Comparison of ENCODE assay signal across 12 mouse cellular contexts in genomic region chr4:43029749-43030148, GRCm38 (mm10). TPM values are rescaled to one million over a fixed set of nuclear protein-coding genes. Genes with fewer than 3 reads are reported as not detected.
DNase-seq lines count a peak whose midpoint lies in the region; ATAC-seq lines count a peak whose summit lies in the region.
"Had no signal": no experiment of that assay in that cellular context is flagged by ENCODE, and none has a peak within 500 bp of the region (broad histone marks: within the 10 kb centered on the region; RNA-seq: fewer than 3 reads in every experiment).

No protein-coding gene starts in this region.

- no peaks in the 10 kb centered on the region for H3K27me3 ChIP-seq in forebrain, embryonic 12.5 days
- H3K27me3 ChIP-seq in forebrain, embryonic 11.5 days (ENCODE audit: control insufficient read depth, insufficient read depth, low read length): no peaks in the 10 kb centered on the region
- H3K27me3 ChIP-seq in liver, embryonic 11.5 days (replicated peaks; ENCODE audit: control insufficient read depth, insufficient read depth, low read length): no peaks in the 10 kb centered on the region
- H3K27me3 ChIP-seq in embryonic facial prominence, embryonic 14.5 days (replicated peaks; ENCODE audit: control insufficient read depth, insufficient read depth, low read length): no peaks in the 10 kb centered on the region
- no peaks in the 10 kb centered on the region for H3K27me3 ChIP-seq in liver, embryonic 15.5 days

- DNase-seq in forebrain, embryonic 11.5 days (ENCODE audit: low spot score): no peak
- DNase-seq in liver, embryonic 11.5 days (ENCODE audit: low spot score): no peak
- DNase-seq in liver: no peak
- no peak for DNase-seq in embryonic facial prominence, embryonic 14.5 days (ENCODE audit: low spot score)
- no peak for DNase-seq in spleen, postnatal 36 days (ENCODE audit: low spot score in 2 of 2)
- no peak for DNase-seq in Muller cell, postnatal 12 days (ENCODE audit: inconsistent ontology term)
- DNase-seq: adrenal gland, adult 8-10 months; gastrocnemius, adult 2 months; heart, postnatal 10 days; kidney, postnatal 4 days had no signal

- H3K36me3 ChIP-seq in forebrain, embryonic 12.5 days (replicated peaks): peaks cover 51% of the 10 kb centered on the region
- H3K36me3 ChIP-seq in forebrain, embryonic 11.5 days (ENCODE audit: control insufficient read depth, insufficient read depth, low read length): peaks cover 11% of the 10 kb centered on the region
- H3K36me3 ChIP-seq in liver, embryonic 11.5 days (ENCODE audit: control insufficient read depth, insufficient read depth, low read length): peaks cover 31% of the 10 kb centered on the region
- H3K36me3 ChIP-seq in embryonic facial prominence, embryonic 14.5 days (ENCODE audit: control insufficient read depth, insufficient read depth, low read length): peaks cover 52% of the 10 kb centered on the region
- peaks cover 65% of the 10 kb centered on the region for H3K36me3 ChIP-seq in liver, embryonic 15.5 days (replicated peaks)

- no peaks in the 10 kb centered on the region for H3K9me3 ChIP-seq in forebrain, embryonic 12.5 days
- no peaks in the 10 kb centered on the region for H3K9me3 ChIP-seq in forebrain, embryonic 11.5 days (ENCODE audit: control insufficient read depth, low read length)
- H3K9me3 ChIP-seq in liver, embryonic 11.5 days (ENCODE audit: control insufficient read depth, low read length): no peaks in the 10 kb centered on the region
- no peaks in the 10 kb centered on the region for H3K9me3 ChIP-seq in embryonic facial prominence, embryonic 14.5 days (ENCODE audit: control insufficient read depth, low read length)
- H3K9me3 ChIP-seq in liver, embryonic 15.5 days (replicated peaks): no peaks in the 10 kb centered on the region

- no peak overlapping the region for H3K27ac ChIP-seq in forebrain, embryonic 12.5 days
- H3K27ac ChIP-seq in forebrain, embryonic 11.5 days (ENCODE audit: low read depth, low read length): no peak overlapping the region
- no peak overlapping the region for H3K27ac ChIP-seq in liver, embryonic 11.5 days (ENCODE audit: low read depth, low read length)
- H3K27ac ChIP-seq in embryonic facial prominence, embryonic 14.5 days (replicated peaks; ENCODE audit: low read depth, low read length): no peak overlapping the region
- no peak overlapping the region for H3K27ac ChIP-seq in liver, embryonic 15.5 days (replicated peaks)

- 97% methylated on average over 9 of the region's 9 CpGs for WGBS in forebrain, embryonic 12.5 days
- 96% methylated on average over 9 of the region's 9 CpGs for WGBS in forebrain, embryonic 11.5 days
- 92% methylated on average over 9 of the region's 9 CpGs for WGBS in liver, embryonic 11.5 days
- 91% methylated on average over 9 of the region's 9 CpGs for WGBS in embryonic facial prominence, embryonic 14.5 days
- 87% methylated on average over 9 of the region's 9 CpGs for WGBS in liver, embryonic 15.5 days (ENCODE audit: insufficient replicate concordance)

- peak overlapping the region; percentile 76; the same call in 1 of the 2 replicates for H3K4me2 ChIP-seq in forebrain, embryonic 12.5 days
- H3K4me2 ChIP-seq in forebrain, embryonic 11.5 days (ENCODE audit: low read depth, low read length, severe bottlenecking): no peak overlapping the region; the same call in 1 of the 2 replicates
- peak overlapping the region; percentile 89 for H3K4me2 ChIP-seq in liver, embryonic 11.5 days
- no peak overlapping the region for H3K4me2 ChIP-seq in embryonic facial prominence, embryonic 14.5 days (ENCODE audit: low read depth, low read length)
- H3K4me2 ChIP-seq in liver, embryonic 15.5 days: peak overlapping the region; percentile 85

- H3K9ac ChIP-seq in forebrain, embryonic 12.5 days: peak overlapping the region; percentile 92; the same call in 1 of the 2 replicates
- H3K9ac ChIP-seq in forebrain, embryonic 11.5 days (ENCODE audit: low read length): no peak overlapping the region
- H3K9ac ChIP-seq in liver, embryonic 11.5 days (ENCODE audit: low read depth, low read length): peak overlapping the region; percentile 99
- H3K9ac ChIP-seq in embryonic facial prominence, embryonic 14.5 days (ENCODE audit: low read depth, low read length): peak overlapping the region; percentile 96; the same call in 1 of the 2 replicates
- peak overlapping the region; percentile 94 for H3K9ac ChIP-seq in liver, embryonic 15.5 days

- no peak for ATAC-seq in forebrain, embryonic 12.5 days (ENCODE audit: low FRiP score)
- ATAC-seq in forebrain, embryonic 11.5 days (replicated peaks; ENCODE audit: low FRiP score): no peak
- ATAC-seq in liver, embryonic 11.5 days (replicated peaks; ENCODE audit: low FRiP score): no peak
- ATAC-seq in embryonic facial prominence, embryonic 14.5 days (ENCODE audit: low read depth): no peak
- no peak for ATAC-seq in liver, embryonic 15.5 days (ENCODE audit: insufficient read depth)

- no peak overlapping the region for H3K4me3 ChIP-seq in forebrain, embryonic 12.5 days (replicated peaks)
- H3K4me3 ChIP-seq in forebrain, embryonic 11.5 days (ENCODE audit: low read depth, low read length): no peak overlapping the region
- peak overlapping the region; percentile 90 for H3K4me3 ChIP-seq in liver, embryonic 11.5 days (ENCODE audit: low read depth, low read length)
- H3K4me3 ChIP-seq in embryonic facial prominence, embryonic 14.5 days (ENCODE audit: low read depth, low read length): no peak overlapping the region
- peak overlapping the region; percentile 86 for H3K4me3 ChIP-seq in liver, embryonic 15.5 days (replicated peaks)

- peaks cover 35% of the 10 kb centered on the region for H3K4me1 ChIP-seq in forebrain, embryonic 12.5 days
- peaks cover 9% of the 10 kb centered on the region; the same call in 1 of the 2 replicates for H3K4me1 ChIP-seq in forebrain, embryonic 11.5 days (replicated peaks; ENCODE audit: control insufficient read depth, insufficient read depth, low read length)
- H3K4me1 ChIP-seq in liver, embryonic 11.5 days (replicated peaks; ENCODE audit: control insufficient read depth, insufficient read depth, low read length): peaks cover 20% of the 10 kb centered on the region
- H3K4me1 ChIP-seq in embryonic facial prominence, embryonic 14.5 days (ENCODE audit: control insufficient read depth, insufficient read depth, low read length): peaks cover 9% of the 10 kb centered on the region
- H3K4me1 ChIP-seq in liver, embryonic 15.5 days (replicated peaks): peaks cover 39% of the 10 kb centered on the region

RNA-seq across cellular contexts. Expression of gene Stoml2, which starts 1.8 kb away (rescaled TPM):
- polyA plus RNA-seq in forebrain, embryonic 12.5 days (2016; fragmentation: Nextera tagmentation; extraction: Ambion mirVana): 308 and 324 TPM in 2 replicates
- polyA plus RNA-seq in forebrain, embryonic 11.5 days (2014; fragmentation: Nextera tagmentation; extraction: Ambion mirVana): 378 and 409 TPM in 2 replicates
- 409 and 425 TPM in 2 replicates for polyA plus RNA-seq in liver, embryonic 11.5 days (2014; fragmentation: Nextera tagmentation; extraction: Ambion mirVana)
- polyA plus RNA-seq in embryonic facial prominence, embryonic 14.5 days (2014; fragmentation: Nextera tagmentation; extraction: Ambion mirVana): 285 and 305 TPM in 2 replicates
- polyA plus RNA-seq in liver, embryonic 15.5 days (2015; fragmentation: Nextera tagmentation; extraction: Ambion mirVana): 187 and 204 TPM in 2 replicates

RNA-seq across cellular contexts. Expression of gene Pigo, which starts 4.1 kb away (rescaled TPM):
- 24.9 and 26.7 TPM in 2 replicates for polyA plus RNA-seq in forebrain, embryonic 12.5 days (2016; fragmentation: Nextera tagmentation; extraction: Ambion mirVana)
- polyA plus RNA-seq in forebrain, embryonic 11.5 days (2014; fragmentation: Nextera tagmentation; extraction: Ambion mirVana): 25.8 and 26.1 TPM in 2 replicates
- polyA plus RNA-seq in liver, embryonic 11.5 days (2014; fragmentation: Nextera tagmentation; extraction: Ambion mirVana): 22.5 and 23.3 TPM in 2 replicates
- polyA plus RNA-seq in embryonic facial prominence, embryonic 14.5 days (2014; fragmentation: Nextera tagmentation; extraction: Ambion mirVana): 16.6 and 18.8 TPM in 2 replicates
- polyA plus RNA-seq in liver, embryonic 15.5 days (2015; fragmentation: Nextera tagmentation; extraction: Ambion mirVana): 14.8 and 15.1 TPM in 2 replicates

RNA-seq across cellular contexts. Expression of gene Fam214b, which starts 16.3 kb away (rescaled TPM):
- 40.3 and 40.6 TPM in 2 replicates for polyA plus RNA-seq in forebrain, embryonic 12.5 days (2016; fragmentation: Nextera tagmentation; extraction: Ambion mirVana)
- polyA plus RNA-seq in forebrain, embryonic 11.5 days (2014; fragmentation: Nextera tagmentation; extraction: Ambion mirVana): 28.1 and 28.9 TPM in 2 replicates
- polyA plus RNA-seq in liver, embryonic 11.5 days (2014; fragmentation: Nextera tagmentation; extraction: Ambion mirVana): 6.0 and 7.4 TPM in 2 replicates
- polyA plus RNA-seq in embryonic facial prominence, embryonic 14.5 days (2014; fragmentation: Nextera tagmentation; extraction: Ambion mirVana): 9.5 TPM in 2 replicates
- polyA plus RNA-seq in liver, embryonic 15.5 days (2015; fragmentation: Nextera tagmentation; extraction: Ambion mirVana): 41.2 and 51.3 TPM in 2 replicates

RNA-seq across cellular contexts. Expression of gene Fancg, which starts 19.4 kb away (rescaled TPM):
- 21.6 and 26.7 TPM in 2 replicates for polyA plus RNA-seq in forebrain, embryonic 12.5 days (2016; fragmentation: Nextera tagmentation; extraction: Ambion mirVana)
- polyA plus RNA-seq in forebrain, embryonic 11.5 days (2014; fragmentation: Nextera tagmentation; extraction: Ambion mirVana): 24.6 and 24.7 TPM in 2 replicates
- polyA plus RNA-seq in liver, embryonic 11.5 days (2014; fragmentation: Nextera tagmentation; extraction: Ambion mirVana): 18.2 and 18.6 TPM in 2 replicates
- 14.8 and 16.6 TPM in 2 replicates for polyA plus RNA-seq in embryonic facial prominence, embryonic 14.5 days (2014; fragmentation: Nextera tagmentation; extraction: Ambion mirVana)
- polyA plus RNA-seq in liver, embryonic 15.5 days (2015; fragmentation: Nextera tagmentation; extraction: Ambion mirVana): 10.4 TPM in 2 replicates

RNA-seq across cellular contexts. Expression of gene Unc13b, which starts 29.0 kb away (rescaled TPM):
- polyA plus RNA-seq in forebrain, embryonic 12.5 days (2016; fragmentation: Nextera tagmentation; extraction: Ambion mirVana): 25.3 and 25.5 TPM in 2 replicates
- 22.9 and 23.0 TPM in 2 replicates for polyA plus RNA-seq in forebrain, embryonic 11.5 days (2014; fragmentation: Nextera tagmentation; extraction: Ambion mirVana)
- 2.0 and 2.4 TPM in 2 replicates for polyA plus RNA-seq in liver, embryonic 11.5 days (2014; fragmentation: Nextera tagmentation; extraction: Ambion mirVana)
- polyA plus RNA-seq in embryonic facial prominence, embryonic 14.5 days (2014; fragmentation: Nextera tagmentation; extraction: Ambion mirVana): 5.5 TPM in 2 replicates
- polyA plus RNA-seq in liver, embryonic 15.5 days (2015; fragmentation: Nextera tagmentation; extraction: Ambion mirVana): 0.40 and 0.45 TPM in 2 replicates

Comparison
In these comparisons a context has a peak if more than half of its experiments do, and no peak if none do; other contexts are left out.
1. H3K4me2 ChIP-seq: peak in forebrain, embryonic 12.5 days (single experiment), liver, embryonic 11.5 days (single experiment) and liver, embryonic 15.5 days (single experiment); none in forebrain, embryonic 11.5 days (single experiment) and embryonic facial prominence, embryonic 14.5 days (single experiment).
2. H3K4me3 ChIP-seq: peak in liver, embryonic 11.5 days (single experiment) and liver, embryonic 15.5 days (single experiment); none in forebrain, embryonic 12.5 days (single experiment), forebrain, embryonic 11.5 days (single experiment) and embryonic facial prominence, embryonic 14.5 days (single experiment).